Comparison of ENCODE assay signal across 31 mouse cellular contexts in the genomic region with DNA sequence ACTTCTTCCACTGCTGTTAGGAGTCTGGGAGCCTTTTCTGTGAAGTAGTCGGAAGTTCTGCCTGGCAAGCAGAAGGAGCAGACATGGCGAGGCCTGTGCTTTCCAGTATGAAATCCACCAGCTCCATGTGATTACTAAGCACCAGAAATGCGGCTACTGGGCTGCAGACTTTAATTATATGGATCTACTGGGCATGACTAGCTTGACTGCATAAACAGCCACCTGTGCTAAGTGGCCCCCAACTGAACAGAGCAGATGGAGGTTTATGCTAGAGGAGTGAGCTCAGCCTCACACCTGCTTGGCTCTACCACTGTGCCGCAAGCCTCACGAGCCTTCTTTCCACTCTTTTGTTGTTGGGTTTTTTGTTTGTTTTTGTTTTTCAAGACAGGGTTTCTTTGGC. TPM values are rescaled to one million over a fixed set of nuclear protein-coding genes. Genes with fewer than 3 reads are reported as not detected.
DNase-seq lines count a peak whose midpoint lies in the region; ATAC-seq and TF ChIP-seq lines count a peak whose summit lies in the region.
"Had no signal": no experiment of that assay in that cellular context is flagged by ENCODE, and none has a peak within 500 bp of the region (broad histone marks: within the 10 kb centered on the region; RNA-seq: fewer than 3 reads in every experiment).

No protein-coding gene starts in this region.

- H3K4me2 ChIP-seq in midbrain, postnatal 0 days (ENCODE audit: low read depth, low read length, poor library complexity, severe bottlenecking): no peak overlapping the region
- H3K4me2 ChIP-seq: forebrain, embryonic 13.5 days; limb, embryonic 15.5 days; lung, embryonic 14.5 days; midbrain, embryonic 13.5 days; neural tube, embryonic 12.5 days; stomach, embryonic 15.5 days had no signal

- no peaks in the 10 kb centered on the region for H3K9me3 ChIP-seq in midbrain, postnatal 0 days (ENCODE audit: low read length)
- H3K9me3 ChIP-seq in midbrain, embryonic 10.5 days (replicated peaks): no peaks in the 10 kb centered on the region
- H3K9me3 ChIP-seq: forebrain, embryonic 13.5 days; heart, embryonic 10.5 days; limb, embryonic 15.5 days; midbrain, embryonic 13.5 days; neural tube, embryonic 12.5 days; stomach, embryonic 15.5 days had no signal

- peaks cover 6% of the 10 kb centered on the region; the same call in 1 of the 2 replicates for H3K36me3 ChIP-seq in midbrain, postnatal 0 days (ENCODE audit: insufficient read depth, low read length)
- peaks cover under 1% of the 10 kb centered on the region; the same call in 1 of the 2 replicates for H3K36me3 ChIP-seq in midbrain, embryonic 10.5 days
- H3K36me3 ChIP-seq: heart, embryonic 10.5 days; limb, embryonic 15.5 days; neural tube, embryonic 12.5 days; stomach, embryonic 15.5 days had no signal

- H3K9ac ChIP-seq in midbrain, postnatal 0 days (replicated peaks; ENCODE audit: low read length, poor library complexity, severe bottlenecking): no peak overlapping the region
- H3K9ac ChIP-seq: forebrain, embryonic 13.5 days; limb, embryonic 15.5 days; liver, embryonic 14.5 days; lung, embryonic 14.5 days; neural tube, embryonic 12.5 days; stomach, embryonic 15.5 days had no signal

- 73% methylated on average over 5 of the region's 5 CpGs for WGBS in midbrain, postnatal 0 days
- WGBS in midbrain, embryonic 10.5 days: 84% methylated on average over 5 of the region's 5 CpGs

- no peak overlapping the region for H3K4me3 ChIP-seq in midbrain, postnatal 0 days (ENCODE audit: low read depth, low read length)
- no peak overlapping the region for H3K4me3 ChIP-seq in midbrain, embryonic 10.5 days
- H3K4me3 ChIP-seq: forebrain, embryonic 13.5 days; heart, embryonic 10.5 days; limb, embryonic 15.5 days; midbrain, embryonic 13.5 days; neural tube, embryonic 12.5 days; stomach, embryonic 15.5 days had no signal

- no peaks in the 10 kb centered on the region for H3K4me1 ChIP-seq in midbrain, postnatal 0 days (ENCODE audit: insufficient read depth, low read length)
- no peaks in the 10 kb centered on the region for H3K4me1 ChIP-seq in midbrain, embryonic 10.5 days
- H3K4me1 ChIP-seq: forebrain, embryonic 13.5 days; limb, embryonic 15.5 days; midbrain, embryonic 13.5 days; neural tube, embryonic 12.5 days; stomach, embryonic 15.5 days had no signal

- no peak for TF ChIP-seq CTCF in midbrain, postnatal 0 days (IDR thresholded peaks at IDR 0.05)

- H3K27me3 ChIP-seq in midbrain, postnatal 0 days (ENCODE audit: insufficient read depth, low read length): no peaks in the 10 kb centered on the region
- H3K27me3 ChIP-seq in midbrain, embryonic 10.5 days (ENCODE audit: low read depth, poor library complexity, severe bottlenecking): no peaks in the 10 kb centered on the region
- H3K27me3 ChIP-seq: forebrain, embryonic 13.5 days; limb, embryonic 15.5 days; midbrain, embryonic 13.5 days; neural tube, embryonic 12.5 days; stomach, embryonic 15.5 days had no signal

- ATAC-seq in midbrain, postnatal 0 days (ENCODE audit: low FRiP score): no peak
- ATAC-seq in monocyte, adult 5-6 weeks (replicated peaks; ENCODE audit: insufficient number of reproducible peaks, low FRiP score, low TSS enrichment, poor library complexity, severe bottlenecking): no peak
- ATAC-seq: forebrain, embryonic 13.5 days; midbrain, embryonic 13.5 days had no signal

- H3K27ac ChIP-seq in midbrain, postnatal 0 days (ENCODE audit: low read depth, low read length): no peak overlapping the region
- no peak overlapping the region for H3K27ac ChIP-seq in midbrain, embryonic 10.5 days (replicated peaks)
- H3K27ac ChIP-seq: forebrain, embryonic 13.5 days; heart, embryonic 10.5 days; limb, embryonic 15.5 days; liver, embryonic 14.5 days; midbrain, embryonic 13.5 days; neural tube, embryonic 12.5 days; stomach, embryonic 15.5 days had no signal

- DNase-seq in midbrain, postnatal 0 days (ENCODE audit: low spot score): peak; percentile 16
- no peak for DNase-seq in midbrain, embryonic 10.5 days (ENCODE audit: low spot score)
- DNase-seq in cerebellum, adult 18-20 months: peak; percentile 57 to 73
- peak; percentile 79 for DNase-seq in cerebellum, adult 9-10 months
- peak; percentile 37 for DNase-seq in thymus, postnatal 14 days
- no peak for DNase-seq in ovary, postnatal 10 days (ENCODE audit: low spot score)
- DNase-seq: adrenal gland, adult 8-10 months; kidney, adult 18-20 months; left cerebral cortex, postnatal 4 days; lung, embryonic 14.5 days; retina, postnatal 1 day; right cerebral cortex, postnatal 4 days had no signal

RNA-seq across cellular contexts. Expression of a gene that starts 10.5 kb away (rescaled TPM):
- 36.7 and 62.2 TPM in 2 replicates for total RNA-seq in midbrain, postnatal 0 days (2014; rRNA removed)
- polyA plus RNA-seq in midbrain, postnatal 0 days (2015; fragmentation: Nextera tagmentation; extraction: Ambion mirVana): 44.3 and 46.9 TPM in 2 replicates
- 54.5 and 62.1 TPM in 2 replicates for polyA plus RNA-seq in midbrain, embryonic 10.5 days (2016; fragmentation: Nextera tagmentation; extraction: Ambion mirVana)
- total RNA-seq in monocyte, adult 5-6 weeks (2017): 54.3 to 76.7 TPM (median 64.0 TPM) in 3 replicates

RNA-seq across cellular contexts. Expression of a gene that starts 23.1 kb away (rescaled TPM):
- not detected in 2 replicates for total RNA-seq in midbrain, postnatal 0 days (2014; rRNA removed)
- not detected in 2 replicates for polyA plus RNA-seq in midbrain, postnatal 0 days (2015; fragmentation: Nextera tagmentation; extraction: Ambion mirVana)
- polyA plus RNA-seq in midbrain, embryonic 10.5 days (2016; fragmentation: Nextera tagmentation; extraction: Ambion mirVana): not detected in 2 replicates
- not detected in 3 replicates for total RNA-seq in monocyte, adult 5-6 weeks (2017)
- total RNA-seq: adrenal gland, adult 8-10 months; gastrocnemius, adult 8-10 months; hematopoietic stem cell, adult 5-6 weeks; layer of hippocampus, postnatal 14 days; left cerebral cortex, adult 8-10 months; left cerebral cortex, postnatal 4 days; megakaryocyte, adult 5-6 weeks; MEL had no signal
- polyA plus RNA-seq: C2C12; embryonic facial prominence, embryonic 14.5 days; forebrain, embryonic 13.5 days; frontal cortex, adult 2 months; heart, embryonic 10.5 days; heart, postnatal 0 days; kidney, embryonic 16.5 days; limb, embryonic 15.5 days; midbrain, embryonic 13.5 days; neural tube, embryonic 12.5 days; stomach, embryonic 15.5 days had no signal

RNA-seq across cellular contexts. Expression of a gene that starts 32.6 kb away (rescaled TPM):
- total RNA-seq in midbrain, postnatal 0 days (2014; rRNA removed): not detected in 2 replicates
- 1.1 TPM in 1 of 2 replicates, not detected in the other for polyA plus RNA-seq in midbrain, postnatal 0 days (2015; fragmentation: Nextera tagmentation; extraction: Ambion mirVana)
- polyA plus RNA-seq in midbrain, embryonic 10.5 days (2016; fragmentation: Nextera tagmentation; extraction: Ambion mirVana): 1.0 TPM in 1 of 2 replicates, not detected in the other
- not detected in 3 replicates for total RNA-seq in monocyte, adult 5-6 weeks (2017)
- total RNA-seq: adrenal gland, adult 8-10 months; gastrocnemius, adult 8-10 months; hematopoietic stem cell, adult 5-6 weeks; layer of hippocampus, postnatal 14 days; left cerebral cortex, adult 8-10 months; left cerebral cortex, postnatal 4 days; megakaryocyte, adult 5-6 weeks; MEL had no signal
- polyA plus RNA-seq: C2C12; forebrain, embryonic 13.5 days; neural tube, embryonic 12.5 days had no signal

RNA-seq across cellular contexts. Expression of a gene that starts 36.0 kb away (rescaled TPM):
- 46.7 and 48.6 TPM in 2 replicates for total RNA-seq in midbrain, postnatal 0 days (2014; rRNA removed)
- polyA plus RNA-seq in midbrain, postnatal 0 days (2015; fragmentation: Nextera tagmentation; extraction: Ambion mirVana): 103 and 117 TPM in 2 replicates
- polyA plus RNA-seq in midbrain, embryonic 10.5 days (2016; fragmentation: Nextera tagmentation; extraction: Ambion mirVana): 136 and 141 TPM in 2 replicates
- 12.0 to 18.7 TPM (median 17.1 TPM) in 3 replicates for total RNA-seq in monocyte, adult 5-6 weeks (2017)

RNA-seq across cellular contexts. Expression of a gene that starts 38.8 kb away (rescaled TPM):
- total RNA-seq in midbrain, postnatal 0 days (2014; rRNA removed): 115 and 121 TPM in 2 replicates
- polyA plus RNA-seq in midbrain, postnatal 0 days (2015; fragmentation: Nextera tagmentation; extraction: Ambion mirVana): 165 and 175 TPM in 2 replicates
- polyA plus RNA-seq in midbrain, embryonic 10.5 days (2016; fragmentation: Nextera tagmentation; extraction: Ambion mirVana): 68.9 and 82.6 TPM in 2 replicates
- total RNA-seq in monocyte, adult 5-6 weeks (2017): 16.4 to 45.3 TPM (median 35.2 TPM) in 3 replicates

Comparison
In these comparisons a context has a peak if more than half of its experiments do, and no peak if none do; other contexts are left out.
1. DNase-seq: peak in midbrain, postnatal 0 days (single experiment), cerebellum, adult 18-20 months (2 of 2), cerebellum, adult 9-10 months (single experiment) and thymus, postnatal 14 days (single experiment); none in midbrain, embryonic 10.5 days (single experiment) and ovary, postnatal 10 days (single experiment).